Mouse (Mus musculus) liver, postnatal 0 days (tissue): ENCODE results near the gene Atp1b2.

Experiments
- CTCF ChIP-seq: sonication (generic); IDR thresholded peaks from 2 replicates; pipeline ENCODE4 v1.5.1; 2016; ENCODE audit warnings: antibody characterized with exemption, low read depth
- EP300 ChIP-seq: IDR thresholded peaks from 2 replicates; pipeline ENCODE4 v1.6.1; 2016; ENCODE audit warnings: antibody characterized with exemption, low read depth, mild to moderate bottlenecking

- TF ChIP-seq CTCF (no peak), EP300 (peak; percentile 78; the same call in 1 of the 2 replicates)
These were observed 16.4 kb downstream of the Atp1b2 start for GRCm38 (mm10) chr11:69589207-69589834.
